Mouse (Mus musculus) fibroblast of lung, adult 2 months (primary cell): Measurements from ENCODE around the gene Itgam.
"Not testable (repeated sequence)": the region's sequence is repeated elsewhere in the genome, so short reads cannot be mapped to it uniquely, and the experiment has no call there.

Source experiments
- DNase-seq: peaks from one replicate; pipeline ENCODE4 v3.0.0-alpha.2; 2011; ENCODE audit warnings: low read depth

The Itgam gene

DNA sequence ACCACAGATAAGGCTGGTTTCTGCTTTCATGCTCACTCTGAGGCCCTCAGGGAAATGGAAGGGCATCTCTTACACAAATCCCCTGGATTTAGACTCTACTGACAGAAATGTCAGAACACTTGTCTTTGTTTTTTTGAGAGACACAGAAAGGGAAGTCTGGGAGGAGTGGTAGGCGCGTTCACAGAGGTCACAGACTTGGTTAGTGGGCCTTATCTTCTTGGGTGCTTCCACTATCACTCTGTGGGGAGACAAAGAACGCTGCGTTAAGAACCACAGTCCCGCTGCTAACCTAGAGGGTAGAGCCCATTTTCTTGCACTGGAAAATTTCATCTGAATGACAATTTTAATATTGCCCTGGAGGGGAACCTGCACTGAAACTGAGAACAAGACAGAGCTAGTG lies 69.7 kb downstream of the Itgam start:
- DNase-seq = no peak

DNA sequence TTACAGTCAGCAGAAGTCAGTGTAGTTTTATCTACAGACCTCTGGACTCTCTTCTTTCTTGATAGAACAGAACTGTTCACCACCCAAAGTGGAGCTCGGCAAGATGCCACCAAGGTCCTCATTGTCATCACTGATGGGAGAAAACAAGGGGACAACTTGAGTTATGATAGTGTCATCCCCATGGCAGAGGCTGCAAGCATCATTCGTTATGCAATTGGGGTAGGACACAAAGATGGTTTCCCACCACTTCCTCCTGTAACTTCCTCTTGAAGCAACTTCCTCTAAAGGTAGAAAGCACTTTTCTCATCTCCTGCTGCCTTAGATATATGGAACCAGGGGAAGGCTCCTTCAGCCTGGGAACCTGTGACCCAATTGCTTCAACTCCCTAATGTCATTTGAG lies 71.2 kb downstream of the Itgam start:
- DNase-seq = no peak

DNA sequence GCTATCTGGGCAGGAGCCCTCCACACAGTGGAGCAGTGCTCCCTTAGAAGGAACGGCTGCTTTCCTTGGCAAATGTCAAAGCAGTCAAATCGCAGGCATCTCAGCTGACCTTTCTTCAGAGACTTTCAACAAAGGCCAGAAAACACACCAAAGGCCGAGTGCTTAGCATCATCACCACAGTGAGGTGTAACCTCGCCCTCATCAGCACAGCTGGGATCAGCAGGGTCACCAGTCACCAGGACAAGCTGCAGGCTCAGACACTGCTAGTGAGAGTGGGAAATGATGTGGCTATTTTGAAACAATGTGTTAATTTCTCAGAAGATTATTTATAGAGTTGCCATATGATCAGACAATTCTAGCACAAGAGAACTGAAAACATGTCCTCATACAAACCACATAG lies 74.5 kb downstream of the Itgam start:
- DNase-seq = no peak

GRCm38 (mm10) chr7:128139611-128140010 lies 77.2 kb downstream of the Itgam start:
- no peak for DNase-seq

DNA sequence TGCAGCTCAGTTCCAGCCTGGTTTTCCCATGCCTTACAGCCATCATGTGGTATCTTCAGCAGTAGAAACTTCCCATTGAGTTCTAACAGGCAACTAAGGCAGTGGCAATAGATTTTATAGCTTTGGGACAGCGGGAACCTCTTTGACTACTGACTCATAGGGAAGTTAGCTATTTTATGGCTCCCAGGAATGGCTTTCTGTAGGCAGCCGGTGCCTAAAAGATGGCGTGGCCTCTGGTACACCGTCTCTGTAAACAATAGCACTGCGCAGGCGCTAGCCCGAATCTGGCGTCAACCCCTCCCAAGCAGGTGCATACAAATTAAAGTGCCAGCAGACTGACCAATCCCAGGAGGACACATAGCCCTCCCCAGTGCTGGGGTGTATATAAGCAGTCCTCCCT lies 88.5 kb downstream of the Itgam start:
- no peak for DNase-seq

GRCm38 (mm10) chr7:128154076-128154475 lies 91.6 kb downstream of the Itgam start, which contains the start of gene Itgad:
Gene Itgad (plus strand): TSS chr7:128154376.
- no peak for DNase-seq

DNA sequence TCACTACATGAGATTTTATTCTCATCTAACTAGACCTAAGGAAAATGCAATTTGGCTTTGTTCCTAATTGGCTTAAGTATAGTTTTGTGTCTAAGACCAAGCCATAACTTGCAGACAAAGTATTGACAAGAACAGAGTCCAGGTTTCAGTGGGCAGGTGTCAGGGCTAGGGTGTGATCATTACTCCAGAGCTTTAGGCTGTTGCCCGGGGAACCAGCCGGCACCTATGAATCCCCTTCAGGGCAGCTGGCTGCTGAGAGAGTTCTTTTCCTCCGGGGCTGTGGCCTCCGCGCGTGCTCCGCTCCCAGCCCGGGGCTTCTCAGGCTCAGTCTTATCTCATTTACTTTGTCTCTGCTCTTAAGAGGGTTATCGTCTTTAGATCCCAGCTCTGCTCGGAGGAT lies 92.5 kb downstream of the Itgam start:
- no peak for DNase-seq

- DNase-seq = not testable (repeated sequence)
These were observed 96.4 kb downstream of the Itgam start for GRCm38 (mm10) chr7:128158688-128159354.

- no peak for DNase-seq
These were observed 101.6 kb downstream of the Itgam start for GRCm38 (mm10) chr7:128164001-128164400.

GRCm38 (mm10) chr7:128166391-128166790 lies 104.0 kb downstream of the Itgam start:
- DNase-seq = no peak
